Mouse (Mus musculus) limb, embryonic 10.5 days (tissue): Measurements from ENCODE around the gene Schip1. TPM values are rescaled to one million over a fixed set of nuclear protein-coding genes. Genes with fewer than 3 reads are reported as not detected.

Experiments used
- DNase-seq: peaks from one replicate; pipeline ENCODE4 v3.0.0-alpha.2; 2017; ENCODE audit warnings: low spot score
- H3K27ac ChIP-seq: fragments of 300-500 bp; sonication (generic); 2 replicates; pipeline ENCODE4 v1.5.1; 2016; ENCODE audit warnings: mild to moderate bottlenecking
- H3K27me3 ChIP-seq: fragments of 300-500 bp; sonication (generic); 2 replicates; pipeline ENCODE4 v1.6.1; 2016; ENCODE audit warnings: low read depth, mild to moderate bottlenecking; ENCODE audit not compliant: poor library complexity, severe bottlenecking
- H3K36me3 ChIP-seq: fragments of 300-500 bp; sonication (generic); 2 replicates; pipeline ENCODE4 v1.6.1; 2016; ENCODE audit warnings: mild to moderate bottlenecking, moderate library complexity
- H3K4me1 ChIP-seq: fragments of 300-500 bp; sonication (generic); 2 replicates; pipeline ENCODE4 v1.6.1; 2016
- H3K4me3 ChIP-seq: fragments of 300-500 bp; sonication (generic); 2 replicates; pipeline ENCODE4 v1.5.1; 2016; ENCODE audit warnings: mild to moderate bottlenecking, moderate library complexity
- H3K9me3 ChIP-seq: fragments of 300-500 bp; sonication (generic); replicated peaks from 2 replicates; pipeline ENCODE4 v1.6.1; 2016; ENCODE audit warnings: mild to moderate bottlenecking
- WGBS: fragments of 180-500 bp; shearing (Covaris S2); methylation state at CpG from one replicate; pipeline ENCODE4 v1.1.7; 2016; 5-methylcytosine and 5-hydroxymethylcytosine counted together
- polyA plus RNA-seq: library from polyadenylated mRNA; unstranded; fragments of >200 nt; fragmentation: Nextera tagmentation; extraction: Ambion mirVana; gene quantifications from 2 replicates; pipeline ENCODE4 v1.2.1, GENCODE M21; 2016

Schip1 gene
- polyA plus RNA-seq, 1 experiment from 2014 or later, result 28.9 TPM

DNA sequence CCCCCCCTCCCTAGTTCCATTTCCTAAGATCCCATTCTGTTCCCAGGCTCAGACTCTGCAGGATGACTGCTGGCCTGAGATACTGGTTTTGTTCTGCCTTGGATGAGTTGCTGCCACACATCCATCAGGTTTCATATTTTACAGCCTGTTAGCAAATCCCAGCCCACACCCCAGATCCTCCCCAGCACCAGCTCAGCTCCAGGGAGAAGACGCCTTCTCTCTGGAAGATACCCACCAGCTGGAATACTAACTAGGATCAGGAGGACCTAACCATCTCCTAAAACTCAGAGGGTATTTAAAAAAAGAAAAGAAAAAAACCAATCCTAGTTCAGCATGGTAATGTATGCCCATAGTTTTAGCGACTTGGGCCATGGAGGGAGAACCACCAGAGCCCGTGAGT is 585.6 kb downstream of the Schip1 start:
- 88% methylated on average over 3 of the region's 3 CpGs for WGBS
- Histone ChIP-seq H3K27me3 (no peaks in the 10 kb centered on the region), H3K27ac (no peak overlapping the region), H3K9me3 (no peaks in the 10 kb centered on the region), H3K36me3 (no peaks in the 10 kb centered on the region), H3K4me3 (no peak overlapping the region), H3K4me1 (no peaks in the 10 kb centered on the region)
- no peak for DNase-seq

DNA sequence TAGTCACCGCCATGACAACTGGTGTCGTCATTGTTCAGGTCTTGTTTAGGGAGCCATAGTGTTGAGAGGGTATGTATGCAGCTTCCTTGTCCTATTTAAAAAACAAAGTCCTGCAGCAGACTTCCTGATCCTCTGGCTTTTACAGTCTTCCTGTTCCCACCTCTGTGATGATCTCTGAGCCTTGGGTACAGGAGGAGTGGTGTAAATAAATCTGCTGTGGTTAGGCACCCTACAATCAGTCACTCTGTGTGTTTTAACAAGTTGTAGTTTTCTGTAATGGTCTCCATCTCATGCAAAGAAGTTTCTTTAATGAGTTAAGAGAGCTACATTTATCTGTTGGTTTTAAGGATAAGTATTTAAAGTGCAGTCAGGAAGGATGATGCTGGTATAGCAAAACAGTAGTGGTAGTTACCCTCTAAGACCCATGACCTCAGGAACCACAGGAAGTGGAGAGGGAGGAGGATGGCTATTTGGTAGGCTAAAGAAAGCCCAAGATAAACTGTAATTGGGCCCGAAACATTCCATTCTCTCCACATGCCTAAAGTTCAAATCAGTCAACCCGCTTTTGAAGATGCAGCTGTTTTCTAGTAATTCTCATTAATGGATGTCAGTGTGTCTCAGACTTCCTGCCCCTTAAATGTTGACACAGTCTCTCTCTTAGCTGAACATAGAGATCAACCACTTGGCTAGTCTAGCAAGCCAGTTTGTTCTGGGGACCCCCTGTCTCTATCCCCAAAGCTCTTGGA is 592.2 kb downstream of the Schip1 start:
- 82% methylated on average over 4 of the region's 4 CpGs for WGBS
- H3K4me1 ChIP-seq, result peaks cover 9% of the 10 kb centered on the region
- H3K36me3 ChIP-seq, result no peaks in the 10 kb centered on the region
- H3K27ac ChIP-seq, result no peak overlapping the region
- DNase-seq, result no peak
- H3K27me3 ChIP-seq, result no peaks in the 10 kb centered on the region
- H3K9me3 ChIP-seq, result no peaks in the 10 kb centered on the region
- H3K4me3 ChIP-seq, result no peak overlapping the region

DNA sequence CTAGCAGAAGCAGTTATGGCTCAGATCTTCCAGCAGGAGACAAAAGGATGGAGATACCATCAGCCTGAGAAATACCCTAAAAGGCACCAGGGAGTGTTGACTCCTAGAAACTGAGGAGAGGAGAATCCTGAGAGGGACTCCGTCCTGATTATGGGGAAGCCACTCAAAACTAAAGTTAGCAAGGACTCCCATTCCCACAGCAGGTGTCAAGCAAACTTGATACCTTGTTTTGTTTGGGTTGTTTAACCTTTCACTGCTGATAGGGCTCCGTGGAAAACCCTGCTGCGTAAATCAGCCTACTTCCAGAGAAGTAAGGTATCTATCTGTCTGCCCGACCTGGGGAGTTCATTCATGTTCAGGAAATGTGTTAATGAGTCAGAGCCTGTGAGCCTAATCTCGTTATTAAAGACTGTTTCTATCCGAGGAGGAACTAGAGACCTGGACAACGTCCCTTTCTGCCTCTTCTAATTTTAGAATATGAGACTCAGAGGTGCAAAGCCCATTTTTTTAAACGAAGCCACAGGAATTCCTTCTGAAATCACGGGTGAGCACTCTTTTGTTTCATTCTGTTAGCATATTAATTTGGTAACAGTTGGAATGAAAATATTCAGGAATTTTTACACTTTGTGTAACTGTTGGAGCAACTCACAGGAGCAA is 593.1 kb downstream of the Schip1 start:
- Histone ChIP-seq H3K36me3 (no peaks in the 10 kb centered on the region), H3K9me3 (no peaks in the 10 kb centered on the region), H3K27ac (no peak overlapping the region), H3K4me1 (peaks cover 9% of the 10 kb centered on the region), H3K27me3 (no peaks in the 10 kb centered on the region), H3K4me3 (no peak overlapping the region)
- DNase-seq, result no peak
- WGBS, result 46% methylated on average over 9 of the region's 9 CpGs

- WGBS, result 96% methylated on average over 6 of the region's 6 CpGs
These were observed 595.4 kb downstream of the Schip1 start for GRCm38 (mm10) chr3:68659996-68660395.

DNA sequence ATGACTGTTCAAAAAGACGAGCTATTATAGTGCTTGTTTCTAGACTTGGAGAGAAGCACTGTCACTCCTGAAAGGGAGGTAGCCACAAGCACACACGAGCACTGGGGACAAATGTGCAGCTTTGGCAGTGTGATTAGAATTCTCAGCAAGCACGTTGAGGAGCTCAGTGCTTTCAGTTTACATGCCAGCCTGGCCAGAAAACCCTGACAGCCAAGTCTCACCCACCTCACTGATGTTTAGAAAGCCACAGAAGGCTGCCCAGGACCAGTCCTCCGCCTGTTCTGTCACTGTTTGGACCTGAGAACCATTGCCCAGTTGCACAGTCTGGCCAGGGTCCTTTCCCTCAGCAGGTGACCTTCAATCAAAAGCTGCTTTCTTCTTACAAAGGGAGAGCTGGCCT is 595.9 kb downstream of the Schip1 start:
- no peaks in the 10 kb centered on the region for H3K27me3 ChIP-seq
- no peaks in the 10 kb centered on the region for H3K36me3 ChIP-seq
- WGBS, result 73% methylated on average over 4 of the region's 4 CpGs
- no peaks in the 10 kb centered on the region for H3K9me3 ChIP-seq
- no peak overlapping the region for H3K4me3 ChIP-seq
- peaks cover 9% of the 10 kb centered on the region for H3K4me1 ChIP-seq
- no peak overlapping the region for H3K27ac ChIP-seq
- no peak for DNase-seq

More at GRCm38 (mm10) chr3:68659996-68660395, 595.4 kb downstream of the Schip1 start:
- Histone ChIP-seq H3K27ac (no peak overlapping the region), H3K4me3 (no peak overlapping the region), H3K4me1 (peaks cover 9% of the 10 kb centered on the region), H3K27me3 (no peaks in the 10 kb centered on the region), H3K36me3 (no peaks in the 10 kb centered on the region), H3K9me3 (no peaks in the 10 kb centered on the region)
- DNase-seq, result no peak

- Histone ChIP-seq H3K9me3 (no peaks in the 10 kb centered on the region), H3K27me3 (no peaks in the 10 kb centered on the region), H3K27ac (no peak overlapping the region), H3K4me1 (peaks cover 11% of the 10 kb centered on the region), H3K36me3 (no peaks in the 10 kb centered on the region), H3K4me3 (no peak overlapping the region)
- WGBS, result 81% methylated on average over 5 of the region's 5 CpGs
- DNase-seq, result no peak
These were observed 597.8 kb downstream of the Schip1 start for GRCm38 (mm10) chr3:68662386-68662785.

- Histone ChIP-seq H3K4me3 (no peak overlapping the region), H3K27me3 (no peaks in the 10 kb centered on the region), H3K36me3 (no peaks in the 10 kb centered on the region), H3K4me1 (peaks cover 6% of the 10 kb centered on the region; the same call in 1 of the 2 replicates), H3K9me3 (no peaks in the 10 kb centered on the region), H3K27ac (no peak overlapping the region)
- DNase-seq, result no peak
- 83% methylated on average over 6 of the region's 6 CpGs for WGBS
These were observed 599.7 kb downstream of the Schip1 start for GRCm38 (mm10) chr3:68664337-68664736.

GRCm38 (mm10) chr3:68666377-68666776 is 601.8 kb downstream of the Schip1 start:
- WGBS, result 91% methylated on average over 7 of the region's 7 CpGs

DNA sequence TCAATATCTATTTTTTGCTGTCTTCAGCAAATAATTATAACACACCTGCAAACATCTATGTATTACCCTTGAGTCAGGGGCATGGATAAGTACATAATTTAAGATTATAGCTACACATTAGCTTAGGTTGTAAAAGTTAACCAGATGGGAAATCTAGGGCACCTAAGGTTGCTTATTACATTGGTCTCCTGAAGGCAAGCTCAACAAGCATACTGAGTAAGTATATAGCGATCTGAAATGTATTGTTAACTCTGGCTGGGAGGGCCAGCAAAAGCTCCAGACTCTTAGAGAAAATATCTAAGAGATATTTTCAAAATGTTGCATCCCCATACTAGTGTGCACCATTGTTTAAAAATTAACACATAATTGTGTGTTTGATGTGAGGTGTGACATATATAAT is 603.2 kb downstream of the Schip1 start:
- Histone ChIP-seq H3K36me3 (no peaks in the 10 kb centered on the region), H3K27ac (no peak overlapping the region), H3K9me3 (no peaks in the 10 kb centered on the region), H3K4me1 (peaks cover 6% of the 10 kb centered on the region; the same call in 1 of the 2 replicates), H3K4me3 (no peak overlapping the region), H3K27me3 (no peaks in the 10 kb centered on the region)
- WGBS, result 92% methylated on average over 1 of the region's 1 CpGs
- no peak for DNase-seq

More at GRCm38 (mm10) chr3:68666377-68666776, 601.8 kb downstream of the Schip1 start:
- DNase-seq, result no peak
- H3K4me1 ChIP-seq, result peaks cover 6% of the 10 kb centered on the region; the same call in 1 of the 2 replicates
- H3K27ac ChIP-seq, result no peak overlapping the region
- H3K9me3 ChIP-seq, result no peaks in the 10 kb centered on the region
- no peak overlapping the region for H3K4me3 ChIP-seq
- no peaks in the 10 kb centered on the region for H3K27me3 ChIP-seq
- H3K36me3 ChIP-seq, result no peaks in the 10 kb centered on the region

DNA sequence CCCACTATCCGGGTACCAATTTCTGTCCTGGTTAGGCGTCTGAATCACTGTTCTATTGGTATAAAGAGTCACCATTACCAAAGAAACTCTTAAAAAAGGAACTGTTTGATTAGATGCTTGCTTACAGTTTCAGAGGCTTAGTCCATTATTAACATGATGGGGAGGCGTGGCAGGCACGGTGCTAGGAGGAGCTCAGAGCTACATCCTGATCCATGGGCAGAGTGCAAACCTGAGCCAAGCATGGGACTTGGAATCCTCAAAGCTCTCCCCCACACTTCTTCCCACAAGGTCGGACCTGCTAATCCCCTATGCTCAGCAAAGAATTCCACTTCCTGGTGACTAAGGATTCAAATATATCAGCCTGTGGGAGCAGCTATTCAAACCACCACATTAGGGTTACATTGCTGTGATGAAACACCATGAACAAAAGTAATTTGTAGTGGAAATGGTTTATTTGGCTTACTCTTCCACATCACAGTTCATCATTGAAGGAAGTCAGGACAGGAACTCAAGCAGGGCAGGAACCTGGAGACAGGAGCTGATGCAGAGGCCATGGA is 604.9 kb downstream of the Schip1 start:
- H3K4me1 ChIP-seq, result peaks cover 6% of the 10 kb centered on the region; the same call in 1 of the 2 replicates

GRCm38 (mm10) chr3:68674721-68675120 is 610.1 kb downstream of the Schip1 start:
- no peaks in the 10 kb centered on the region for H3K36me3 ChIP-seq
- 61% methylated on average over 2 of the region's 2 CpGs for WGBS
- H3K27ac ChIP-seq, result no peak overlapping the region
- H3K4me1 ChIP-seq, result peaks cover 11% of the 10 kb centered on the region
- no peaks in the 10 kb centered on the region for H3K27me3 ChIP-seq
- DNase-seq, result no peak
- H3K4me3 ChIP-seq, result no peak overlapping the region
- H3K9me3 ChIP-seq, result no peaks in the 10 kb centered on the region

More for the DNA sequence above, 604.9 kb downstream of the Schip1 start:
- Histone ChIP-seq H3K9me3 (no peaks in the 10 kb centered on the region), H3K27me3 (no peaks in the 10 kb centered on the region), H3K4me3 (no peak overlapping the region), H3K36me3 (no peaks in the 10 kb centered on the region), H3K27ac (no peak overlapping the region)
- 82% methylated on average over 5 of the region's 5 CpGs for WGBS
- DNase-seq, result no peak

- no peak for DNase-seq
- Histone ChIP-seq H3K4me1 (peaks cover 11% of the 10 kb centered on the region), H3K27ac (no peak overlapping the region), H3K9me3 (no peaks in the 10 kb centered on the region), H3K27me3 (no peaks in the 10 kb centered on the region), H3K4me3 (no peak overlapping the region), H3K36me3 (no peaks in the 10 kb centered on the region)
- 88% methylated on average over 12 of the region's 12 CpGs for WGBS
These were observed 610.7 kb downstream of the Schip1 start for GRCm38 (mm10) chr3:68675216-68675835.
